Mouse (Mus musculus): ENCODE measurements around the gene Dgkz. TPM values are rescaled to one million over a fixed set of nuclear protein-coding genes. Genes with fewer than 3 reads are reported as not detected.

Gene Dgkz
- total RNA-seq, 1 experiment, result 47.0 TPM

DNA sequence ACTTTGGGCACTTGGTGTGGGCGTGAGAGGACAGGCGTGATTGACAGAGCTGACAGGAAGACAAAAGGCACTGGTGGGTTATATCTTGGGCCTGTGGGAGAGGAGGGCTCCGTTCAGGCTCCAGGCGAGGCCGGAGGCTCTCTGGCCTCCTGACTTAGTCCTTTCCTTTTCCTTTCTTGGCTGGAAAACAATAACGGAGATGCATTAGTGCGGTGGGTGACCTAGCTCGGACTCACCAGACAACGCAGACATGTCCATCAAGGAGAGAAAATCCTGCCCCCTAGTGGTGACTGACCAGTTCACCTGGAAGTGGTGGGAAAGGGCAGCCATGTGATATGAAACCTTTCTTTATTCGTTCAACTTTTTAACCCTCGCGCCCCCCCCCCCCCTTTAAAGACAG, 45.7 kb downstream of the Dgkz start:
- in situ Hi-C loops (cut with MboI; ENCODE audit: low sequenced_read_pairs in 2 of 2, unreplicated experiment in 2 of 2), result no loop called here
- Histone ChIP-seq H3K9me3 (ENCODE audit: control insufficient read depth, insufficient read depth, low read depth, low read length) (no peaks in the 10 kb centered on the region), H3K27ac (ENCODE audit: insufficient read depth, low read depth, low read length, poor library complexity, severe bottlenecking) (no peak overlapping the region), H3K9ac (ENCODE audit: insufficient read depth, low read depth, low read length, poor library complexity, severe bottlenecking) (peak overlapping the region; percentile 86; the same call in 1 of the 2 replicates), H3K4me3 (ENCODE audit: insufficient read depth in 1 of 2, low read depth in 1 of 2, low read length in 2 of 2, poor library complexity in 1 of 2, severe bottlenecking in 1 of 2) (peak overlapping the region; percentile 71 to 87), H3K36me3 (ENCODE audit: control insufficient read depth, insufficient read depth, low read length, poor library complexity, severe bottlenecking) (peaks cover 6% of the 10 kb centered on the region; the same call in 1 of the 2 replicates), H3K4me1 (ENCODE audit: control insufficient read depth in 2 of 2, insufficient read depth in 2 of 2, low read length in 2 of 2, poor library complexity in 1 of 2) (peaks cover 9 to 40% of the 10 kb centered on the region in 2 experiments)
- no peak for TF ChIP-seq ZC3H11A (IDR thresholded peaks at IDR 0.05; ENCODE audit: borderline replicate concordance, low read depth, low read length)
- TF ChIP-seq MAFK (IDR thresholded peaks at IDR 0.05; ENCODE audit: insufficient read depth, low read depth, low read length), result no peak
- TF ChIP-seq HCFC1 (IDR thresholded peaks at IDR 0.05; ENCODE audit: borderline replicate concordance, insufficient read depth, low read length), result no peak
- TF ChIP-seq CHD2 (IDR thresholded peaks at IDR 0.05; ENCODE audit: low read depth, low read length), result no peak
- peak; percentile 68 for DNase-seq (ENCODE audit: low read depth, low spot score)

DNA sequence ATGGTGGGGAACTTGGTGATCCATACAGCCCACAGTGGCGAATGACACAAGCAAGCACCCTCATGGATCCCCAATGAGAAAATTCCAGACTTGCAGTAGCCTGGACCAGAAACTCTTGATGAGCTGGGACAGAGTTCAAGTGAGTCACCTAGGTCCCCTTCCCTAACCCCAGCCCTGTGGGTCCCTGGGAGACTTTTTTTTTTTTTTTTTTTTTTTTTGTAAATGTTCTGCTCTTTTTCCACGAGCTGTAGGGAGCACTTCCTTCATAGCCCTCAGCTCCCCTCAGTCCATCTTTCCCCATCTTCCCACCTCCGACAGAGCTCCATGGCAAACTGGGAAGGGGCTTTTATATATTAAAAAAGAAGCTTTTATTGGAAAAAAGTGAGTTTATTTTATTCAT, 46.2 kb downstream of the Dgkz start:
- H3K36me3 ChIP-seq (ENCODE audit: control insufficient read depth, insufficient read depth, low read length, poor library complexity, severe bottlenecking), result peaks cover 2% of the 10 kb centered on the region; the same call in 1 of the 2 replicates
- peaks cover 9 to 39% of the 10 kb centered on the region in 2 experiments for H3K4me1 ChIP-seq (ENCODE audit: control insufficient read depth in 2 of 2, insufficient read depth in 2 of 2, low read length in 2 of 2, poor library complexity in 1 of 2)
- peak; percentile 57; the same call in 1 of the 2 replicates for TF ChIP-seq ZNF384 (IDR thresholded peaks at IDR 0.05; ENCODE audit: low read depth, low read length)
- TF ChIP-seq CHD2 (IDR thresholded peaks at IDR 0.05; ENCODE audit: low read depth, low read length), result no peak
- TF ChIP-seq MAFK (IDR thresholded peaks at IDR 0.05; ENCODE audit: insufficient read depth, low read depth, low read length), result no peak
- no peak overlapping the region for H3K4me3 ChIP-seq (ENCODE audit: insufficient read depth in 1 of 2, low read depth in 1 of 2, low read length in 2 of 2, poor library complexity in 1 of 2, severe bottlenecking in 1 of 2)
- in situ Hi-C loops (cut with MboI; ENCODE audit: low sequenced_read_pairs in 2 of 2, unreplicated experiment in 2 of 2), result no loop called here
- no peak overlapping the region for H3K27ac ChIP-seq (ENCODE audit: insufficient read depth, low read depth, low read length, poor library complexity, severe bottlenecking)
- DNase-seq (ENCODE audit: low read depth, low spot score), result no peak
- H3K9ac ChIP-seq (ENCODE audit: insufficient read depth, low read depth, low read length, poor library complexity, severe bottlenecking), result no peak overlapping the region
- no peaks in the 10 kb centered on the region for H3K9me3 ChIP-seq (ENCODE audit: control insufficient read depth, insufficient read depth, low read depth, low read length)

GRCm38 (mm10) chr2:91928534-91929350, 46.9 kb downstream of the Dgkz start:
- Histone ChIP-seq H3K9ac (ENCODE audit: insufficient read depth, low read depth, low read length, poor library complexity, severe bottlenecking) (no peak overlapping the region), H3K9me3 (ENCODE audit: control insufficient read depth, insufficient read depth, low read depth, low read length) (no peaks in the 10 kb centered on the region), H3K36me3 (ENCODE audit: control insufficient read depth, insufficient read depth, low read length, poor library complexity, severe bottlenecking) (no peaks in the 10 kb centered on the region; the same call in 1 of the 2 replicates), H3K4me3 (ENCODE audit: insufficient read depth in 1 of 2, low read depth in 1 of 2, low read length in 2 of 2, poor library complexity in 1 of 2, severe bottlenecking in 1 of 2) (peak overlapping the region; percentile 46 to 49; a peak in 2 of 4 replicates), H3K27ac (ENCODE audit: insufficient read depth, low read depth, low read length, poor library complexity, severe bottlenecking) (no peak overlapping the region), H3K4me1 (ENCODE audit: control insufficient read depth in 2 of 2, insufficient read depth in 2 of 2, low read length in 2 of 2, poor library complexity in 1 of 2) (peaks cover 4 to 36% of the 10 kb centered on the region in 2 experiments)
- no peak for DNase-seq (ENCODE audit: low read depth, low spot score)
- in situ Hi-C loops (cut with MboI; ENCODE audit: low sequenced_read_pairs in 2 of 2, unreplicated experiment in 2 of 2), result no loop called here
- TF ChIP-seq ZNF384 (IDR thresholded peaks at IDR 0.05; ENCODE audit: low read depth, low read length), result no peak

DNA sequence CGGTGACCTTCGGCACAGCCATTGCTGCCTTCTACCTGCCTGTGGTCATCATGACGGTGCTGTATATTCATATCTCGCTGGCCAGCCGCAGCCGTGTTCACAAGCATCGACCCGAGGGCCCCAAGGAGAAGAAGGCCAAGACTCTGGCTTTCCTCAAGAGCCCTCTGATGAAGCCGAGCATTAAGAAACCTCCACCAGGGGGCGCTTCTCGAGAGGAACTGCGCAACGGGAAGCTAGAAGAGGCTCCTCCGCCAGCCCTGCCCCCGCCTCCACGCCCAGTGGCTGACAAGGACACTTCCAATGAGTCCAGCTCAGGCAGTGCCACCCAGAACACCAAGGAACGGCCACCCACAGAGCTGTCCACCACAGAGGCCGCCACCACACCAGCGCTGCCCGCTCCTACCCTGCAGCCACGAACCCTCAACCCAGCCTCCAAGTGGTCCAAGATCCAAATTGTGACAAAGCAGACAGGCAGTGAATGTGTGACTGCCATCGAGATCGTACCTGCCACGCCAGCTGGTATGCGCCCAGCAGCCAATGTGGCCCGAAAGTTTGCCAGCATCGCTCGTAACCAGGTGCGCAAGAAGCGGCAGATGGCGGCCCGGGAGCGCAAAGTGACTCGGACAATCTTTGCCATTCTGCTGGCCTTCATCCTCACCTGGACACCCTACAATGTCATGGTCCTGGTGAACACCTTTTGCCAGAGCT, 47.7 kb downstream of the Dgkz start:
- Histone ChIP-seq H3K4me1 (ENCODE audit: control insufficient read depth in 2 of 2, insufficient read depth in 2 of 2, low read length in 2 of 2, poor library complexity in 1 of 2) (peaks cover 2 to 34% of the 10 kb centered on the region in 2 experiments; a peak in 3 of 4 replicates), H3K27ac (ENCODE audit: insufficient read depth, low read depth, low read length, poor library complexity, severe bottlenecking) (no peak overlapping the region), H3K4me3 (ENCODE audit: insufficient read depth in 1 of 2, low read depth in 1 of 2, low read length in 2 of 2, poor library complexity in 1 of 2, severe bottlenecking in 1 of 2) (peak overlapping the region; percentile 46 to 58)

More for the DNA sequence above, 47.7 kb downstream of the Dgkz start:
- Histone ChIP-seq H3K9me3 (ENCODE audit: control insufficient read depth, insufficient read depth, low read depth, low read length) (no peaks in the 10 kb centered on the region), H3K9ac (ENCODE audit: insufficient read depth, low read depth, low read length, poor library complexity, severe bottlenecking) (peak overlapping the region; percentile 33; the same call in 1 of the 2 replicates), H3K36me3 (ENCODE audit: control insufficient read depth, insufficient read depth, low read length, poor library complexity, severe bottlenecking) (no peaks in the 10 kb centered on the region; the same call in 1 of the 2 replicates)
- in situ Hi-C loops (cut with MboI; ENCODE audit: low sequenced_read_pairs in 2 of 2, unreplicated experiment in 2 of 2), result no loop called here
- DNase-seq (ENCODE audit: low read depth, low spot score), result peak; percentile 89
- TF ChIP-seq HCFC1 (IDR thresholded peaks at IDR 0.05; ENCODE audit: borderline replicate concordance, insufficient read depth, low read length) (peak; percentile 33; the same call in 1 of the 2 replicates), ZNF384 (IDR thresholded peaks at IDR 0.05; ENCODE audit: low read depth, low read length) (no peak), ZC3H11A (IDR thresholded peaks at IDR 0.05; ENCODE audit: borderline replicate concordance, low read depth, low read length) (0 out of 2 replicates have a peak, but pooled peaks have one; percentile 3), MAFK (IDR thresholded peaks at IDR 0.05; ENCODE audit: insufficient read depth, low read depth, low read length) (no peak), CHD2 (IDR thresholded peaks at IDR 0.05; ENCODE audit: low read depth, low read length) (no peak)

Data from ES-E14 (cell line).